Mouse (Mus musculus) kidney, adult 2 months (tissue): ENCODE measurements around the gene Gltp.

Source experiments
- CTCF ChIP-seq: fragments of 200-500 bp; conservative IDR thresholded peaks from 2 replicates; pipeline ENCODE4 v1.5.1; 2011; ENCODE audit warnings: low read depth, mild to moderate bottlenecking, control low read depth, low read length, moderate library complexity, mixed read lengths; ENCODE audit not compliant: insufficient read depth, insufficient read length
- POLR2A ChIP-seq: fragments of 200-500 bp; IDR thresholded peaks from one replicate; pipeline ENCODE4 v1.6.1; 2011; ENCODE audit warnings: low read depth, low read length, control low read depth

DNA sequence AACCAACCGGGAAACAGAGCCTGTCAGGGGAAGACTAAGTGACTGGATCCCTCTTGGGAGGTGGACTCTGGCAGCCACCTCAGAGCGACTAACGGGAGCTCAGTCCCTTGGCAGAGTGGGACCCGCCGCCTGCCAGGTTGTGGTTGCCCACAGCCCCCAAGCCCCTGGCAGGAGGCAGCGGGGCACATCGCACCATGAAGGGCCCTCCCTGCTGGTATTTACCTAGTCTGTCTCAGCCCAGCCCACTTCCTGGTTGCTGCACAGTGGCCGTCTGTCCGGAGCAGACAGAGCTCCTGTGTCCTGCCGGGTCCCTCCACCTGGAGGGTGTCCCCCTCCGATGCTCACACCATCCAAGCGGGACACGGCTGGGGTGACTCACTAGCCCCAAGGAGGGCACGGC, 39.8 kb downstream of the Gltp start:
- TF ChIP-seq POLR2A (no peak), CTCF (no peak)
